Mouse (Mus musculus): ENCODE measurements at regions not wholly inside any gene's neighbourhood (a gene's known extent, or its start where the extent isn't known, plus 50 kb on each side); places are given as distances from the start of the nearest gene placed in this dataset.

DNA sequence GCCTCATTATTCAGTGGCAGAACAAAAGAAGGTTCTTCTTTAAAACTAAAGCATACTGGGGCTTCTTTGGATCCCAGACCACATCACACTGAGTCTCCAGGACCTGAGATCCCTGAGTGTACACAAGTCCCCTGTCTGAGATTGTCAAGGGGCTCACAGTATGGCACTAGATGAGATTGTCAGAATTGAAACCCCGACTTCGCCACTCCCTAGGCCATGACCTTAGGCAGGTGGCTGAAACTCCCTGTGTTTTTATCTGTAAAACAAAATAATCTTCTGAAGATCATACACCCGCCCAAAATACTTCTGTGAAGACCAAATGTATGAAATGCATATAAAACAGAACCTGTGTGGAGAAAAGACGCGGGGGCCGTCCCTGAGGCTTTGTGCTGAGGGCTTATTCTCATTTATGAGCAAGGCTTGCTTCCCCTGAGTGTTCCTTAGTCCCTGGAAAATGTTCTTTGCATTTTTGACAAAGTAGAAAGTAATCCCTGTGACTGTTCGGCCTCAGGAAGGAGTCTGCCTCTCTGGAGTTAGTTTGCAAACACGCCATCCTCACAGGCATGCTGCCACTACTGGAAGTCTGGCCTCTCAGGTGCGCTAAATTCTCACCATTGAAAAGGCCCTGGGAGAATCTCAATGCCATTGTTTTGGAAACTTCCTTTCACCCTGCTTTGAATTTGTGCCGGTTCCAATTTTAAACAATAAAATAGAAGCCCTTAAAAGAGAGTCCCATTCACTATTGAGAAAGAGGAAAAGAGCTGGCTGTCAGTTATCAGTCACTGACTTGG is 73.3 kb upstream of the Prep start:
- no peak for DNase-seq
- no peaks in the 10 kb centered on the region for H3K36me3 ChIP-seq (ENCODE audit: control insufficient read depth, insufficient read depth, low read length)
- no peak overlapping the region for H3K4me3 ChIP-seq (ENCODE audit: control insufficient read depth, insufficient read depth, low read length)
- H3K4me1 ChIP-seq (replicated peaks; ENCODE audit: control insufficient read depth, insufficient read depth, low read length): no peaks in the 10 kb centered on the region
- TF ChIP-seq POLR2A (IDR thresholded peaks at IDR 0.05; ENCODE audit: control insufficient read depth, extremely low read depth, insufficient read depth, low read length, poor library complexity) (no peak), CTCF (IDR thresholded peaks at IDR 0.05; ENCODE audit: borderline replicate concordance, control insufficient read depth, extremely low read depth, insufficient read depth, low read length, poor library complexity) (no peak)
- H3K27me3 ChIP-seq (ENCODE audit: control insufficient read depth, insufficient read depth, low read length): no peaks in the 10 kb centered on the region
- 88% methylated on average over 10 of the region's 10 CpGs for WGBS
- no peak overlapping the region for H3K27ac ChIP-seq (ENCODE audit: control insufficient read depth, insufficient read depth, low read length)

- WGBS: 71% methylated on average over 6 of the region's 6 CpGs
- Histone ChIP-seq H3K27me3 (ENCODE audit: control insufficient read depth, insufficient read depth, low read length) (no peaks in the 10 kb centered on the region), H3K4me1 (replicated peaks; ENCODE audit: control insufficient read depth, insufficient read depth, low read length) (no peaks in the 10 kb centered on the region), H3K4me3 (ENCODE audit: control insufficient read depth, insufficient read depth, low read length) (no peak overlapping the region), H3K27ac (ENCODE audit: control insufficient read depth, insufficient read depth, low read length) (no peak overlapping the region), H3K36me3 (ENCODE audit: control insufficient read depth, insufficient read depth, low read length) (no peaks in the 10 kb centered on the region)
- TF ChIP-seq POLR2A (IDR thresholded peaks at IDR 0.05; ENCODE audit: control insufficient read depth, extremely low read depth, insufficient read depth, low read length, poor library complexity): no peak
- no peak for TF ChIP-seq CTCF (IDR thresholded peaks at IDR 0.05; ENCODE audit: borderline replicate concordance, control insufficient read depth, extremely low read depth, insufficient read depth, low read length, poor library complexity)
- DNase-seq: no peak
Observed at GRCm38 (mm10) chr10:44989539-44989938, 77.5 kb upstream of the Prep start.

GRCm38 (mm10) chr10:44988756-44989155 is 78.2 kb upstream of the Prep start:
- Histone ChIP-seq H3K4me1 (replicated peaks; ENCODE audit: control insufficient read depth, insufficient read depth, low read length) (no peaks in the 10 kb centered on the region), H3K27me3 (ENCODE audit: control insufficient read depth, insufficient read depth, low read length) (no peaks in the 10 kb centered on the region), H3K4me3 (ENCODE audit: control insufficient read depth, insufficient read depth, low read length) (no peak overlapping the region), H3K27ac (ENCODE audit: control insufficient read depth, insufficient read depth, low read length) (no peak overlapping the region), H3K36me3 (ENCODE audit: control insufficient read depth, insufficient read depth, low read length) (no peaks in the 10 kb centered on the region)
- TF ChIP-seq POLR2A (IDR thresholded peaks at IDR 0.05; ENCODE audit: control insufficient read depth, extremely low read depth, insufficient read depth, low read length, poor library complexity) (no peak), CTCF (IDR thresholded peaks at IDR 0.05; ENCODE audit: borderline replicate concordance, control insufficient read depth, extremely low read depth, insufficient read depth, low read length, poor library complexity) (no peak)
- 77% methylated on average over 8 of the region's 8 CpGs for WGBS
- DNase-seq: no peak

DNA sequence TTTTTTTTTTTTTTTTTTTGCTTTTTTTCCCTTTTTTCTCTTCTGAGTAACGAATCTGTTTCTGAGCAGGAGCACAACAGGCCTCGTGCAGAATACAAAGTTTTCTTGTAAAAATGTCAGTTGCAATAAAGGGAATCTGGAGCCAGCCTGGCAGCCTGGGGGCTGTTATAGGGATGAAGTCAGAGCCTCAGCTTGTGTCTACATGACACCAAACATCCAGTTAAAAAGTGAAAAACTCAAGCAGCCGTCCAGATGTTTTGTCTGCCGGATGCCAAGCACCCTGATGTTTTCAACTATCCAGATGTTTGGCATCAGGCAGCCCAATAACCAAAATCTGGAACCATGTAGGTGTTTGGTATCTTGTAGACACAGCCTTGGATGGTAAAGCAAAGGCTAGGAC is 79.4 kb upstream of the Prep start:
- WGBS: 89% methylated on average over 4 of the region's 4 CpGs
- DNase-seq: no peak
- no peaks in the 10 kb centered on the region for H3K4me1 ChIP-seq (replicated peaks; ENCODE audit: control insufficient read depth, insufficient read depth, low read length)
- TF ChIP-seq CTCF (IDR thresholded peaks at IDR 0.05; ENCODE audit: borderline replicate concordance, control insufficient read depth, extremely low read depth, insufficient read depth, low read length, poor library complexity) (no peak), POLR2A (IDR thresholded peaks at IDR 0.05; ENCODE audit: control insufficient read depth, extremely low read depth, insufficient read depth, low read length, poor library complexity) (no peak)
- no peaks in the 10 kb centered on the region for H3K36me3 ChIP-seq (ENCODE audit: control insufficient read depth, insufficient read depth, low read length)
- H3K4me3 ChIP-seq (ENCODE audit: control insufficient read depth, insufficient read depth, low read length): no peak overlapping the region
- no peaks in the 10 kb centered on the region for H3K27me3 ChIP-seq (ENCODE audit: control insufficient read depth, insufficient read depth, low read length)
- H3K27ac ChIP-seq (ENCODE audit: control insufficient read depth, insufficient read depth, low read length): no peak overlapping the region

- WGBS: 42% methylated on average over 2 of the region's 2 CpGs
- Histone ChIP-seq H3K4me1 (replicated peaks; ENCODE audit: control insufficient read depth, insufficient read depth, low read length) (no peaks in the 10 kb centered on the region), H3K36me3 (ENCODE audit: control insufficient read depth, insufficient read depth, low read length) (no peaks in the 10 kb centered on the region), H3K4me3 (ENCODE audit: control insufficient read depth, insufficient read depth, low read length) (no peak overlapping the region), H3K27me3 (ENCODE audit: control insufficient read depth, insufficient read depth, low read length) (no peaks in the 10 kb centered on the region), H3K27ac (ENCODE audit: control insufficient read depth, insufficient read depth, low read length) (no peak overlapping the region)
- no peak for TF ChIP-seq POLR2A (IDR thresholded peaks at IDR 0.05; ENCODE audit: control insufficient read depth, extremely low read depth, insufficient read depth, low read length, poor library complexity)
- no peak for TF ChIP-seq CTCF (IDR thresholded peaks at IDR 0.05; ENCODE audit: borderline replicate concordance, control insufficient read depth, extremely low read depth, insufficient read depth, low read length, poor library complexity)
- no peak for DNase-seq
Observed at GRCm38 (mm10) chr10:44981913-44982312, 85.1 kb upstream of the Prep start.

DNA sequence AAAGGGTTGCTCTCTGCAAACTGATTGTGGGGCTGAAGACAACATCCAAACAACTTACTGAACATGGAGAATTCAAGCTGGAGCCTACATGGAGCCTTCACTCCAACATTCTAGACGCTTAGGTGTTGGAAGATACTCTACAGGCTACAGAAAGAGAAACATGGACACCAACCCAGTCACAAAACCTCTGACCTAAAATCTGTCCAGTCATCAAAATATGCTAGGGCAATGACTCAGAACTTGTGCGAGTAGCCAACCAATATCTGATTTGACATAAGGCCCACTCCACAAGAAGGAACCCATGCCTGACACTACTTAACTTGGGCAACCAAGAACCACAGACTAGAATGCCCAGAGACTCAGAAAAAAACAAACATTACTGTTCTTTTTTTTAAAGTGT is 90.2 kb upstream of the Prep start:
- no peak for DNase-seq

More for the DNA sequence above, 90.2 kb upstream of the Prep start:
- Histone ChIP-seq H3K4me3 (ENCODE audit: control insufficient read depth, insufficient read depth, low read length) (no peak overlapping the region), H3K27ac (ENCODE audit: control insufficient read depth, insufficient read depth, low read length) (no peak overlapping the region), H3K36me3 (ENCODE audit: control insufficient read depth, insufficient read depth, low read length) (no peaks in the 10 kb centered on the region), H3K4me1 (replicated peaks; ENCODE audit: control insufficient read depth, insufficient read depth, low read length) (no peaks in the 10 kb centered on the region), H3K27me3 (ENCODE audit: control insufficient read depth, insufficient read depth, low read length) (no peaks in the 10 kb centered on the region)
- no peak for TF ChIP-seq POLR2A (IDR thresholded peaks at IDR 0.05; ENCODE audit: control insufficient read depth, extremely low read depth, insufficient read depth, low read length, poor library complexity)
- TF ChIP-seq CTCF (IDR thresholded peaks at IDR 0.05; ENCODE audit: borderline replicate concordance, control insufficient read depth, extremely low read depth, insufficient read depth, low read length, poor library complexity): no peak
- 96% methylated on average over 2 of the region's 2 CpGs for WGBS

Measured in thymus, adult 2 months (tissue).